Mouse (Mus musculus): ENCODE measurements around the gene Pde6d.

DNA sequence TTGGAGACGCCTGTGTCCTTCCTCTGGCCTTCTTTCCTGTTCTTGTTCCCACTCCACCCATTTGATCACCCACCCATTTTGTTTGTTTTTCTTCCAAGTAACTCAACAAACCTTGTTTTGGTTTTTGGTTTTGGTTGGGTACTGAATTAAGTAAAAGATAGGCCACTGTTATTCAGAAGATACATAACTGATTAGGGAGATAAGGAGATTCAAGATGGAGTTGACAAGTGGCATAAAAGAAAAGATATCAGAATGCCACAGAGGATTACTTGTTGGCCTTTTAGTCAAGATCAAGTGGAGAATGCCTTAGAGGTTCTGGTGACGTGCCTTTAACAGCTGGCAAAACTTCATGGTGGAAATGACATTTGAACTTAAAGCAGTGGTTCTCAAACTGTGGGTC, 1.3 kb upstream of the Pde6d start:
- TF ChIP-seq CTCF (IDR thresholded peaks at IDR 0.05; ENCODE audit: borderline replicate concordance, extremely low read depth, insufficient read depth, insufficient read length) (no peak), POLR2A (IDR thresholded peaks at IDR 0.05; ENCODE audit: borderline replicate concordance, extremely low read depth, insufficient read depth, insufficient read length, poor library complexity, severe bottlenecking) (no peak)

All from brain, embryonic 14.5 days (tissue).